Mouse (Mus musculus): Measurements from ENCODE around the gene Ntsr2.
A peak's percentile ranks its signal among the peaks of the same experiment; 100 is the strongest.

Gene Ntsr2

DNA sequence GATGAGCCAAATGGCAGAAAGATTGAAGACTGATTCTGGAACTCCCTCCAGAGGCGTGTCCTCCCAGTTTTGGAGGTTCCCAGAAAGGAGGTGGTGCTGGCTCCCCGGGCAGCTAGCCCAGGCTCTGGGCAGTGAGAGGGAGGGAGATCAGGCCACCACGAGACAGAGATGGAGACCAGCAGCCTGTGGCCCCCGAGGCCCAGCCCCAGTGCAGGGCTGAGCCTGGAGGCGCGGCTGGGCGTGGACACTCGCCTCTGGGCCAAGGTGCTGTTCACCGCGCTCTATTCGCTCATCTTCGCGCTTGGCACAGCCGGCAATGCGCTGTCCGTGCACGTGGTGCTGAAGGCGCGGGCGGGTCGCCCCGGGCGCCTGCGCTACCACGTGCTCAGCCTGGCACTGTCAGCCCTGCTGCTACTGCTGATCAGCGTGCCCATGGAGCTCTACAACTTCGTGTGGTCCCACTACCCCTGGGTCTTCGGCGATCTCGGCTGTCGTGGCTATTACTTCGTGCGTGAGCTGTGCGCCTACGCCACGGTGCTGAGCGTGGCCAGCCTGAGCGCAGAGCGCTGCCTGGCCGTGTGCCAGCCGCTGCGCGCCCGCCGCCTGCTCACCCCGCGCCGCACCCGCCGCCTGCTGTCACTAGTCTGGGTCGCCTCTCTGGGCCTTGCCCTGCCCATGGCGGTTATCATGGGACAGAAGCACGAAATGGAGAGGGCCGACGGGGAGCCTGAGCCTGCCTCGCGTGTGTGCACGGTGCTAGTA lies at the start of gene Ntsr2:
Gene Ntsr2 (plus strand): TSS at position 51 of the 762 bp plus-strand sequence.
- peak; percentile 78 for DNase-seq

DNA sequence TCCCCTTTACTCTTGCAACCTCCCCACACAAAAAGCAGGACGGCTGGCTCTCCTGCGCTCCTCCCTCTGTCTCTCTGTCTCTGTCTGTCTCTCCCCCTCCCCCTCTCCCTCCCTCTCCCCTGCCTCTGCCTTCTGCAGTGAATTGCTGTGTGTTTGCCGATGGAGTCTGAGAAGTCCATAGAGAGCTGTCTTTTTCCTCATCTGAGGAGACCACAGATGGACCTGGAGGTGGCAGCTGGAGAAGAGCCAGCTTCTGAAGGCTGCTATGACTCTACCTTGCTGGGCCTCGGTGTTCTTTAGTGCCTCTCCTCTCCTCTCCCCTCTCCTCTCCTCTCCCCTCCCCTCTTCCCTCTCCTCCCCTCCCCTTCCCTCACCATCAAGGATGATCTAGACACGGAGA lies 47.6 kb upstream of the Ntsr2 start:
- no peak for DNase-seq

DNA sequence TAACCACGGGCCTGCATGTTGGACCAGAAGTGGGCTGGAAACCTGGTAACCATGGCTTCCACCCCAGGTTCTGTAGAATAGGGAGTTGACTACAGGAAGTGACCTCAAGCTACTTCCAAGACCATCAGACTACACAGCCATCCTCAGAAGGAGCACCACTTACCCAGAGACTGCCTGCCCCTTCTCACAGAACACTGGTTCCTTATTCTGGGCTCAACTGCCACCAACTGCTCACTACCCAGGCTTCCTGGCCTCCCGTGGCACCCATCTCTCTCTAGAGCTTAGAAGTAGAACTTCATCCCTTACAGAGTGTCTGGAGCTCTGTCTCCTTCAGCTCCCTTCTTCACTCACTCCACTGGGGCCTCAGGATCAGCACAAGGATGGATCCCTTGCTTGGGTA lies 42.2 kb upstream of the Ntsr2 start, which contains the start of gene Lpin1:
Gene Lpin1 (minus strand): TSS at position 31 of the 400 bp plus-strand sequence.
- no peak for DNase-seq

DNA sequence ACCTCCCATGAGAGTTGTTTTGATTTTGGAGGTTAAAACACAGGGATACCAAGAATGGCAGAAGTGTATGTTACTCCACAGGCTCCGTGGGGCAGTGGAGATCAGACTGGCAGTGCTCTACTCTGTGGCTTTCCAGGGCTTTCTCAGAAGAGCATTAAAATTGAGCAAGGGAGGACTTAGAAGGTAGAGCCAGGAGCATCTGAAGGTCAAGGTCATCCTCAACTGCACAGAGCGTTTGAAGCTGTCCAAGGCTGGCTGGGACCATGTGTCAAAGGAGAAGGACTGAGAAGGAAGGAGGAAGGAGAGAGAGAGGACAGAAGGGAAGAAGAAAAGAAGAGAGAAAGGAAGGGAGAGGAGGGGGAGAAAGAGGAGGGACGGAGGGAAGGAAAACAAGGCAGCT lies 38.6 kb upstream of the Ntsr2 start:
- no peak for DNase-seq

DNA sequence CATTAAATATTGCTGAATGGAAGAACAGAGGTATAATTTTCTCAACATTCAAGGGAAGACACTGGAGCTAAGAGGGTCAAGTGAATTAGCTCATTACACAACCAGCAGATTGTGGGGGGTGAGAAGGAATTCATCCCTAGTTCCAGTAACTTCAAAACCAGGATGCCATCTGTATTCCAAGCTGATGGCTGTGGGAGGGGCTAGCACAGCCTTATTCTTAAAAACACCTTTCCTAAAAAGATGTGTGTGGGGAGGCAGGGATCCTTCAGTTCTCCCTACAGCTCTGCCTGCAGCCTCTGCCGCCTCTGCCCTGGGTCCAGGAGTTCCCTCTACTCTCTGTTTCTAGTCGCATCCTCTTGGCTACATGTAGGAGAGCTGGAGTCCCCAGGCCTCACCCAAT lies 37.4 kb upstream of the Ntsr2 start:
- no peak for DNase-seq

DNA sequence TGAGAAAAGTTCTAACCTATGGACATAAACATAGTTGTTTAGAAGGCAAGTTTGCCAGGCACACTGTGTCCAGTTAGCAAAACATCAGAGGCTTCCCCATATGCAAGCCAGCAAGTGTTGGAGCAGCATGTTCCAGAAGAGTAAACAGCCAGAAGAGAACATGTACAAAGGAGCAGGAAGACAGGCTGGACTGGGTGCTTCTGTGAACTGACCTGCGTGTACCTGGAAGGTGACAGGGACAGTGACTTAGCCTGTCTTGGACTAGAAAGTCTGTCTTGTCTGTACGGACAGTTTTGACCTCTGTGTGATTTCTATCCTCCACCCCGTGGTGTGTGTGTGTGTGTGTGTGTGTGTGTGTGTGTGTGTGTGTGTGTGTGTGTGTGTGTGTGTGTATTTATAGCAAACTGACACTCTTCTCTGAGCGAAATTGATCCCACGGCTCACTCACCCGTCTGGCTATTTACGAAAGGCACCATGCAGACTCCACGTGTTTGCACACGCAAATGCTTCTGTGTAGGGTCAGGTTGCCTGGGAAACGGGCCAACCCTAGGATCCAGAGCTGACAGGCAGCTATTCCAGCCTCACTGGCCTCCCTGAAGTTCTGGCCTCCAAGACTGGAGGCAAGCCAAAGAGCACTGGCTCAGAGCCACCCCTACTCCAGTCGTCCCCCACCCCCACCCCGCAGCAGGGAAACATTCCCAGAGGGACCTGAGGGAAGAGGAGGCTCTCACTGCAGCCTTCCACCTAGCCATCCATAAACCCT lies 34.5 kb upstream of the Ntsr2 start:
- peak; percentile 71 for DNase-seq

DNA sequence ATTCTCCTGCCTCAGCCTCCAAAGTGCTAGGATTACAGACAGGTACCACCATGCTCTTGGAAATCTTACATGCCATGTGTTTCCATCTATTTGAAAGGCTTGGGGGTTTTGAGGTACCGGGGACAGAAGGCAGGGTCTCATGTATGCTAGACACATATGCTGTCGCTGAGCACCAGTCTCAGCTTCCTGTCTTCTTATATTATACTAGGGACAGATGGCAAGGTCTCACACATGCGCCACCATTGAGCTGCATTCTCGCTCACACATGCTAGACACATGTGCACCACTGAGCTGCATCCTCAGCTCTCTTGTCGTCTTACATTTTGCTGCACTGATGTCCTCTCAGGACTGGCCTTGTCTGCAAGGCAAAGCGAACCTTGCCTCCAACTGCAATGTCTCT lies 33.7 kb upstream of the Ntsr2 start:
- no peak for DNase-seq

DNA sequence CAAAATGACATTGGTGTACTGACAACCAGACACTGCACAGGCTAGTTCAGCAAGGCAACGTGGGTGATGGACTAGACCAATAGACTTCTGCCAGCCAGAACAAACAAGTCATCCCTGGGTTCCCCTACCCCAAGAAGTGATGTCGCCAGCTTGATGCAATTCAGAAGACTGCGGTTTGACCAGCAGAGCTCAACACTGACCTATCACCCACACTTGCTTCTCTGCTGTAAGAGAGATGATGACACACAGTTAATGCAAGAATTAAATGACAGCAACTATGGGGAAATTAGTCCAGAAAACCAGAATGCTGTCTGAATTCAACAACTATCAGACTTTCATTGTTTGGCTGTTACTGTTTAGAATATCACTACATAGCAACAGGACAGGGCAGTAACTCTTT lies 33.0 kb upstream of the Ntsr2 start:
- DNase-seq, result no peak

DNA sequence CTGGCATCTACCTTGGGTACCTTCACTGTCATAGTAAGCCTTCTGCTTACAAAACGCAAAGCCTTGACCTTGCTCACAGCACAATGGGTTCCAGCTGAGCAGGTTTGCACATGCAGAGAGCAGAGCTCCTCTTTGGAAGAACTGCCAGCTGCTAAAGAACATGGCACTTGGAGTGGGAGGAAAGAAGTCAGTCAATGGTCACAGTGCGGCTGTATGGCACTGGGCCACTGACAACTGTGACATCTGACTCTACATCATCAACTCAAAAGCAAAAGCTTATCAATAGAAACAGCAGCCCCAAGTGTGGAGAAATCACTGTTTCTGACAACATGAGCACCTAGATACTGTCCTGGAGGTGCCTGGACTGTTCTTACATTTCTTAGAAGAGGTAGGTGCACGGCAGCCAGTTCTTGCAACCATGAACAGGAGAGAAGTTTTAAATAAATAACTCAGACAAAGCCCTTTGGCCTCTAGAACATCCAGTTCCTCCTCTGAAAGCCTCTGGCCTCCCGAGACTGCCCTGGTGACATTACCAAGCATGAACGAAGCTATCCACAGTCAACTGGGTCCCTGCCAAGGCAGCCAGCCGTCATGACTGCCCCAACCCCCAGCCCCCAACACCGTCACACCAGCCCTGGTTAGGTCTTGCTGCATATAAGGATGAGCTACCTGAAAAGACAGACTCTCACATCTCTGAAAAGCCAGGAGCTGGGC lies 22.9 kb upstream of the Ntsr2 start:
- no peak for DNase-seq

DNA sequence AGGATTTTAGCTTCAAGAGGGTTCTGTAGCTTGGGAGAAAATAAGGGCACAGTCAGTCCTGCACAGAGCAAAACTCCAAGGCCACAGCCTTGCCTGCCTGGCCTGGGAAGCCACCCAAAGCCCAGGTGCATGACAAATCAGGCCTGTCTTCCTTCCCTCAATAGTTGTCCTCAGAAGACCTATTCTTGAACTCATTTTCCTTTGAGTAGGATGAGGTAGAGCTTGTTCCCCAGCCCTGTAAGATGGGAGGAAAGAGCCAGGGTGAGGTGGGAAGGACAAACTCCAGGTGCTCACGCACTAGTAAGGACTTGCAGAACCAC lies 22.4 kb upstream of the Ntsr2 start:
- no peak for DNase-seq

DNA sequence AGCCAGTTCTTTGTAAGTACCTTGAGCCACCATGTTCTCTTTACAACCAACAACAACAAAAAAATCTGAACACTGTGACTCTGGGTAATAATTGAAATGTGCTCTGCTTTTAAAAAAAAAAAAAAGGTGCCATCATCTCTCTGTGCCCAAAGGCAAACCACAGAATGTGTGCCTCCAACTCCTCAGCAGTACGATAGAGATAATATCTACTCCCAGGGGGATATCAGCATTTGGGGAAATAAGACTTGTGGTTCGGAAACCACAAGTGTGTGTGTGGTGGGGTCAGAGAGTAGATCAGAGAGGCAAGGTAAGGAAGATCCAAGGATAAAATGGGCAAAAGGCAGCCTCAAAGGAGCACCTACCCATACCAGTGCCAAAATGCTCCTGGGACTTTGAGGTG lies 21.8 kb upstream of the Ntsr2 start:
- DNase-seq, result no peak

DNA sequence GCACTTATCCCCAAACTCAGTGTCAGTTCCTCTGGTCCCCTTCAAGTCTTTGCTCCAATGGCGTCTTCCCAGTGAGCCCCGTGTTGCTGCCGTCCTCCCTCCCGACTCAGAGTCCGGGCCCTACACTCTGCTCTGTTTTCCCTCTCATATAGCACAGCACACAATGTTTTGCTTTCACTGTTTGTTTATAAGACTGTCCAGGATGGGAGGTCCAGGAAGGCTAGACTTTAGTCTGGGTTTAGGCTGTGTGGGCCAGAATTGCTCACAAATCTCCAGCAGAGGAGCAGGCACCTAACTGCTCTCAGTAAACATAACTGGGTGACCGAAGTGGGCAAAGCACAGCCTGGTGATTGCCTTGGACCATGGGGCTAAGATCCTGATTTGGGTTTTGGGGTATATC lies 19.9 kb upstream of the Ntsr2 start:
- no peak for DNase-seq

DNA sequence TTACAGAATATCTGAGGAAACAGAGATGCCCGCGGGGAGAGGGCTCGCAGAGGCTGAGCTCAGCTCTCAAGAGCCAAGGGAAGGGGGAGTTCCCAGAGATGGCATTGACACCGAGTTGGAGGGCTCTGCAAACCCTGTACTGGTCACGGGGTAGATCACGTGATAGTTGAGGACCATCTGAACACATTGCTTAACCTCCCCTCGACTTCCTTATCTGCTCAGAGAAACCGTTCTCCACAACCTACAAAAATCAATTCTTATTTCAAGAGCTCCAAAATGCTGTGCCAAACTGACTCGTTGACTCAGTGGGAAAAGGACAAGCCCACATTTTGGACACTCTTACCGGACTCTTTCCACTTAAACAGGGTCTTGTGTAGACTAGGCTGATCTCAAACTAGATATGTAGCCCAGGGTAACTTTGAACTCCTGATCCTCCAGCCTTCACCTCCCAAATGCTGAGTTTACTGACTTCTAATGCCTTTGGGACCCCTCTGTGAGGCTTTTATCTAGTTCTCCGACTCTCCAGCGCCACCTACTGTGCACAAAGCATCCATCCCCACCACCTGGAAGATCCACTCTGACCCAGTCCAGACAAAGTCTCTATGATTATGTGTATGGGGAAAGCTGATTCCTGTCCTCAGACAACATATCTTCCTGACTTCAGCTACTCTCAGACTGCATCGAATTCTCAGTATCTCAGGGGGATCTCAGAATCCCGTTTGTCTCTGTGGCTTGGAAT lies 18.9 kb upstream of the Ntsr2 start:
- DNase-seq, result peak; percentile 78

DNA sequence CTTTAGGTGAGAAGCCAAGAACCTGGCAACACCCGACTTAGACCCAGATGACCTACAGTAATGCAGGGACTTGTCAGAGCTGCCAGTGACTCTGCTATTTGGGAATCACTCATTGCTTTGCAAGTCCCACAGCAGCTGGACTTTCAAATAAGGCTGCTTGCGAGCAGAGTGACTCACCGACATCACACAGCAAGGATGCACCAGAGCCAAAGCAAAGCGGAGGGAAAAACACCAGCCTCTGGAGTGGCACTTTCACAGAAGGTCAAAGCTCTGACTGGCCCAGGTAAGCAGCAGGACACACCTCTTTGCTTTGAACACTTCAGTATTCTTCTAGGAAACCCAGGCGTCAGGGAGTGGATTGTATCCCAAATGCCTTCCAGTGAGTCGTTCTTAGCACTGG lies 17.4 kb upstream of the Ntsr2 start:
- no peak for DNase-seq

DNA sequence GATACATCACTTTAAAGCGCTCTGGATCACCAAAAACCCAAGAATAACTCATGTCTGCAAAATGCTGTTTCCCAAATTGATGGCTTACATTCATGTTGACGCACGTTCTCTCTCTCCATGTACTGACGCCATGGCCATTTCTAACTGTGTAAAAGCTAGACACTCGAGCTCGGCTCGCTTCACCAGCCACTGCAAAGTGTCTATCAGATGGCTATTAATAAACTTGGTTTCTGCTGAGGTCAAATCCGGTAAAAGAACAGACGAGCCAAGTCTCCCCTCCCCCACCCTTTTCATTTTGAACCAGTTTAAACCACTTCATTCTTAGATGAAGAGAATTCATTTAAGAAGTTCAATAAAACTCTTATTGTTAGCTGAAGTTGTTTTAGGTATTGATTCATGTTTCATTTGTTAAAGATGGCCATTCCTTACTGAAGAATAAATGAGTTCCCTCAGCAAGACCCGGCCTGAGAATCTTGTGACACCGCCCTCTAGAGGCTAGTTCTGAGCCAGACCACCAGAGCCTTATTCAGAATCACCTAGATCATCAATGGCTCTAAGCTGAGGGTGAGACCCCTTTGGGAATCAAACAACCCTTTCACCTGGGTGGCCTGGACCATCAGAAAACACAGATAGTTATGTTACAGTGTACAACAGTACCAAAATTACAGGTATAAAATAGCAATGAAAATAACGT lies 14.0 kb upstream of the Ntsr2 start:
- no peak for DNase-seq

DNA sequence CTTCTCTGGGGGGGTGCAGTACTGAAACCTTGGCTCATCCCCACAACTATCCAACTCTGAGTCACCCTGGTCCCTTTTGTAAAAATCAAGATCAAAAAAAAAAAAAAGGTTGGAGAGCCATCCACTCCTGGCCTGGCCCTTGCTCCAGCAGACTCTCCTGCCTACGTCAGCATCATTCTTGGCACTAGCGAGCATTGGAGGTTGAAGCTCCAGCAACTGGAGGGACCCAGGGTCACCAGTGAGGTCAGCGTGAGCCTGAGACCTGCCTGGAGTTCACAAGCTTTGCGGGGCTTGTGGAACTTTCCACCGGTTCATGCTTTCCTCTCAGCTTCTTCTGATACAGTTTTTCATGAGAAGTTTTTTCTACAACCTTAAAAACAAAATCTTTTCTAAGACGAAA lies 13.1 kb upstream of the Ntsr2 start:
- DNase-seq, result no peak

DNA sequence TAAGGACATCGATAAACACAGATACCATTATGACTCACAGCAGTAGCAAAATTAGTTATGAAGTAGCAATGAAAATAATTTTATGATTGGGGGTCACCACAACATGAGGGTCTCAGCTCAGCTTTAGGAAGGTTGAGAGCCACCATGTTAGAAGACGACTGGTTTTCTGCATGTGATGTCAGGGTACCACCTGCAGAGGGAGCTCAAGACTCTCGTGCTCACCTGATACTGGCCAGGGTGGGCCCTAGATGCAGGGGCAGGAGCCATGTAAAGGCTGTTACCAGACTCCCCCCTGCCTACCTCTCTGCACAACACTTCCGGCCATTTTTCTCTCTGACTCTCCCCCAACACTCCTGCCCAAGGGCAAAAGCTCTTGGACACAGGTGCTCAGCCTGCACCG lies 11.2 kb upstream of the Ntsr2 start:
- DNase-seq, result no peak

DNA sequence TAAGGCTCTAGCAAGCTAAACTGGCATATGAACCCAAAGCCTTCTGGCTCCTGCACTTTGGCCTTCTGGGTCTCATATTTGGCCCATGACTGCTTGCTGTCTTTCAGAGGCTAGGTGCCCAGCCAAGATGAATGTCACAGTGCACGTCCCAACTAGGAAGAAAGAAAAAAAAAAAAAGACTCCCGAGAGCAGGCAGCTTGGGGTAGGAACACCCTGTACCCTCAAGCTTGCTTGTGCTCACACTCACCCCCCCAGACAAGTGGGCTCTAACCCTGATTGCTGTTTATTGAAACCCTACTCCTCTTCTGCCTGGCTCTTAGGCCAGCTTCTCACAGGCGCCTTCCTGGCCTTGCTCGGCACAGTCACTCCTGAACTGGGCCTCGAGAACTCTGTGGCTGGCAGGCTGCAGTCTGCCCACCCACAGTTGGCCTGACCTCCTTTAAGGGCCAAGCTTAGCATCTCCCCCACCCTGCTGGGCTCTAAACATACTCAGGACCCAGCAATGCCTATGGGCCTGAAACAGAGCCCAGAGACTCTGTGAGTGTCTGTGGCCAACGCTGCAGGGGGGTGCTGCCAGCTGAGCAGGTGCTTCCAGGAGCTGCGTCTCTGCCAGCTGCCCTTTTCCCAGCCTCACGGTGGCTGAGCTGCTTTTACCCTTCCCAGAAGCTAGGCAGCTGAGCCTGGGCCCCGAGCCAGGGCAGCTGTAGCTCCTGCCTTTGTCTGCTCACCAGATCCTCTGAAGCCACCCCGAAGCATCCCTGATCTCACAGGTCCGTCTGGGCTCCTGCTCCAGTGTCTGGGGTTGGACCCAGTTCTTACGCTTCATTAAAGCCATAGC lies 9.5 kb upstream of the Ntsr2 start:
- DNase-seq, result no peak

DNA sequence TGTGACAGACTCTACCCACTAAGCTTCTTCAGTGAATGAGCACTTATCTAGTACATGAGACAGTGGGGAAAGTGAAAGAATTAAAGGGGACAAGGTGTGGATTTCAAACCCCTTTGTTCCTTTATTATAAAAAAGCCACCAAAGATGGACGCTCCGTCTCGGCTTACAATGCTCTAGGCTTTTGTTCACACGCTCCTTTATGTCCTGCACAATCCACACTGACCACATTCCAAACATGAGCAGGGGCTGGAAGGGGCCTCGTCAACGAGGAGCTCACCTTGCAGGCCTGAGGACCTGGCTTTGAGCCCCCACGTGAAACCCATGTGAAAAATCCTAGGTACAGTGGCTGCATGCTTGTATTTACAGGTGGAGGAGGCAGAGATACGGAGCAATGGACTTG lies 8.5 kb upstream of the Ntsr2 start:
- DNase-seq, result no peak

DNA sequence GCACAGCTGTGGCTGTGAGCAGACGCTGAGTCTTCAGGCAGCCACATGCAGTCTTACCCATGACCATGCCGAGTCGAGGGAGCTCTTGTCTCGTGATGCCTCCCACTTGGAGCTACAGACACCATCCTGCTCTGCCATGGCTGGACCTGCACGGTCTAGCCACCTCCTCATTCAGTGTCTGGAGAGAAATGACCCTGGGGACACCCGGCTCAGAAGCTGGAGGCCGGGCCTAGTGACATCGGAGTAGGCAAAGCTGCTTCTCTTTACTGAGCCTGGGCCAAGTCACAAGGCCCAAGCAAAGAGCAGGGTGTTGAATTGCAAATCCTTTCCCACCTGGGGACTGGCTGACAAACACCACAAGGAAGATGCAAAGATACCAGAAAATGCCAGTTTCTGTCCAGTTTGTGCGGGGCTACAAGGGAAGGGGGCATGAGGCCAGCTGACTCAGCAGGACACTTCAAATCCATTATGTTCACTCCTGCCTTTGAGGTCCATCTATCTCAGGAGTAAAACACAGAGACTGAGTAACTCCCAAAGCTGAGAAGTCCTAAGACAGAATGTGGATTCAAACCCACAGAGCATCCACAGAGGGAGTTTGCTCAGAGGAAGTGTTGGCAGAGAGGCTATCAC lies 6.3 kb upstream of the Ntsr2 start:
- no peak for DNase-seq

DNA sequence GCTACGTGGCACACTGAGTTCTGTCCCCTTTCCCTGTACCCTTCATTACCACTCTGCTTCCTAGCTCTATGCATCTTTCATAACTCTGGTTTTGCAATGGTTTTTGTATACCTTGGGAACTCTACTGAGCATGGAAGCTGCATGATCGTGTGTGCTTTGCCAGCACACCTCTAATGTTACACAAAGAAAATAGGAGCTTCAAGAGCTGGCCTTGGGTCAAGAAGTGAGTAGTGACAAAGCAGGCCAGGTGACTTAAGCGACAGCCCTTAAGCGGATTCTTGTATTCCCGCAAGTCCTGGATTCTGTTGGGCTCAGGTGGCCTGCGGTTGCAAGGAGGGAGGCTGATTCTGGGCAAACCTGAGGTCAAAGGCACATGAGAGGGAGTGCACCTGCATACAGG lies 4.9 kb upstream of the Ntsr2 start:
- DNase-seq, result no peak
